In the genomic region with DNA sequence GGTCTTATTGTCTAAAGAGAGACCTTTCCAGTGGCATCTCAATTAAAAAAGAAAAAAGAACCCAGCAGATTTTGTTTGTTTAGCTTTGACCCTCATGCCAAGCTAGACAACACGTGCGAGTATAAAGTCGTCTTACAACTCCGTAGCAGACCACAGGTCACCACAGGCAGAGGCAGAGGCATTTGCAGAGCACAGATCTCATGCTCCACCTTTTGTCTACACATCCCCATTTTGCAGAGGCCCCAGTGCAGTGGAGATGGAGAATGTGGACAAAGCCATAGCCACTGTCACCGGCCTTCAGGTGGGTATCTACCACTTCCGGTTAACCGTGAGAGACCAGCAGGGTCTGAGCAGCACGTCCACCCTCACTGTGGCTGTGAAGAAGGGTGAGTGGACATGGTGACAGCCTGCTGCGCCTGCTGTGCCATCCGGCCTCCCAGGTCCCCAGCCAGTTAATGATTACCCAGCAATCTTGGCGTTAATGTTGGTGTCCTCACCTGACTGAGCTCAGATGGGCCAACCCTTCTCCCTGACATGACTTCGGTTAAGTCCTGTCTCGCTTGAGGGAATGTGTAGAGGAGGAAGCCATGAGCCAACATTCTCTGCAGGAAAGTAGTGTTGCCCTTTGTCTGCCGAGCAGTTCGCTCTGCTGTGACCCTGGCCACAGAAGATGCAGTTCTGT, we compare ENCODE assay signal across 21 mouse cellular contexts. TPM values are rescaled to one million over a fixed set of nuclear protein-coding genes. Genes with fewer than 3 reads are reported as not detected.
A peak's percentile ranks its signal among the peaks of the same experiment; 100 is the strongest.
DNase-seq lines count a peak whose midpoint lies in the region; ATAC-seq and TF ChIP-seq lines count a peak whose summit lies in the region.
"Had no signal": no experiment of that assay in that cellular context is flagged by ENCODE, and none has a peak within 500 bp of the region (broad histone marks: within the 10 kb centered on the region; RNA-seq: fewer than 3 reads in every experiment).

No protein-coding gene starts in this region.

- whole genome bisulfite sequencing in liver, adult 2 months, result 30% methylated on average over 15 of the region's 15 CpGs
- WGBS in liver, embryonic 11.5 days, result 80% methylated on average over 15 of the region's 15 CpGs
- 65% methylated on average over 15 of the region's 15 CpGs for WGBS in intestine, embryonic 16.5 days
- WGBS in kidney, embryonic 16.5 days, result 61% methylated on average over 15 of the region's 15 CpGs
- WGBS in liver, embryonic 14.5 days (ENCODE audit: insufficient replicate concordance), result 62% methylated on average over 15 of the region's 15 CpGs
- 87% methylated on average over 15 of the region's 15 CpGs for WGBS in midbrain, embryonic 15.5 days

- H3K27me3 ChIP-seq in liver, adult 2 months (ENCODE audit: control insufficient read depth, insufficient read depth, low read length), result no peaks in the 10 kb centered on the region
- H3K27me3 ChIP-seq in liver, embryonic 11.5 days (replicated peaks; ENCODE audit: control insufficient read depth, insufficient read depth, low read length), result no peaks in the 10 kb centered on the region
- no peaks in the 10 kb centered on the region for H3K27me3 ChIP-seq in intestine, embryonic 16.5 days (replicated peaks; ENCODE audit: control insufficient read depth, insufficient read depth, low read length)
- no peaks in the 10 kb centered on the region for H3K27me3 ChIP-seq in kidney, embryonic 16.5 days (ENCODE audit: insufficient read depth, low read length)
- H3K27me3 ChIP-seq in liver, embryonic 14.5 days (ENCODE audit: control insufficient read depth, insufficient read depth, low read length), result no peaks in the 10 kb centered on the region
- H3K27me3 ChIP-seq in midbrain, embryonic 15.5 days (replicated peaks), result no peaks in the 10 kb centered on the region
- H3K27me3 ChIP-seq: heart, embryonic 12.5 days; lung, embryonic 15.5 days; stomach, embryonic 15.5 days had no signal

- 0 out of 2 replicates have a peak, but pooled peaks have one; percentile 26 for TF ChIP-seq POLR2A in liver, adult 2 months (IDR thresholded peaks at IDR 0.05; ENCODE audit: extremely low read depth, insufficient read depth, low read length)

- H3K36me3 ChIP-seq in liver, adult 2 months (ENCODE audit: control insufficient read depth, insufficient read depth, low read length), result no peaks in the 10 kb centered on the region
- H3K36me3 ChIP-seq in liver, embryonic 11.5 days (ENCODE audit: control insufficient read depth, insufficient read depth, low read length), result no peaks in the 10 kb centered on the region
- no peaks in the 10 kb centered on the region for H3K36me3 ChIP-seq in intestine, embryonic 16.5 days (ENCODE audit: control insufficient read depth, insufficient read depth, low read length)
- no peaks in the 10 kb centered on the region for H3K36me3 ChIP-seq in kidney, embryonic 16.5 days (ENCODE audit: insufficient read depth, low read length)
- no peaks in the 10 kb centered on the region for H3K36me3 ChIP-seq in liver, embryonic 14.5 days (replicated peaks; ENCODE audit: control insufficient read depth, insufficient read depth, low read depth)
- peaks cover 4% of the 10 kb centered on the region; the same call in 1 of the 2 replicates for H3K36me3 ChIP-seq in midbrain, embryonic 15.5 days (replicated peaks)
- H3K36me3 ChIP-seq: heart, embryonic 12.5 days; hindbrain, embryonic 10.5 days; limb, embryonic 10.5 days; lung, embryonic 15.5 days; stomach, embryonic 15.5 days had no signal

- peak overlapping the region; percentile 87 for H3K27ac ChIP-seq in liver, adult 2 months (replicated peaks; ENCODE audit: insufficient read depth, low read depth, low read length)
- no peak overlapping the region for H3K27ac ChIP-seq in liver, embryonic 11.5 days (ENCODE audit: low read depth, low read length)
- H3K27ac ChIP-seq in intestine, embryonic 16.5 days (ENCODE audit: low read length), result peak overlapping the region; percentile 91
- H3K27ac ChIP-seq in kidney, embryonic 16.5 days (ENCODE audit: low read length), result peak overlapping the region; percentile 82
- H3K27ac ChIP-seq in liver, embryonic 14.5 days, result no peak overlapping the region
- no peak overlapping the region for H3K27ac ChIP-seq in midbrain, embryonic 15.5 days
- H3K27ac ChIP-seq: hindbrain, embryonic 10.5 days; limb, embryonic 10.5 days; lung, embryonic 15.5 days; stomach, embryonic 15.5 days had no signal

- H3K4me3 ChIP-seq in liver, adult 2 months (ENCODE audit: insufficient read depth, low read depth, low read length), result no peak overlapping the region
- H3K4me3 ChIP-seq in liver, embryonic 11.5 days (ENCODE audit: low read depth, low read length), result no peak overlapping the region
- H3K4me3 ChIP-seq in intestine, embryonic 16.5 days (ENCODE audit: low read length), result no peak overlapping the region
- H3K4me3 ChIP-seq in kidney, embryonic 16.5 days (ENCODE audit: low read length), result no peak overlapping the region
- H3K4me3 ChIP-seq in liver, embryonic 14.5 days (ENCODE audit: insufficient read depth in 1 of 2, low read depth in 2 of 2, low read length in 2 of 2), result no peak overlapping the region
- H3K4me3 ChIP-seq in midbrain, embryonic 15.5 days, result no peak overlapping the region
- H3K4me3 ChIP-seq: erythroblast, embryonic 14.5 days; heart, embryonic 12.5 days; hindbrain, embryonic 10.5 days; limb, embryonic 10.5 days; lung, embryonic 15.5 days; stomach, embryonic 15.5 days had no signal

- peaks cover 11% of the 10 kb centered on the region for H3K4me1 ChIP-seq in liver, adult 2 months (ENCODE audit: control insufficient read depth, insufficient read depth, low read length)
- no peaks in the 10 kb centered on the region; the same call in 1 of the 2 replicates for H3K4me1 ChIP-seq in liver, embryonic 11.5 days (replicated peaks; ENCODE audit: control insufficient read depth, insufficient read depth, low read length)
- H3K4me1 ChIP-seq in intestine, embryonic 16.5 days (ENCODE audit: control insufficient read depth, insufficient read depth, low read length), result 0 out of 2 replicates have a peak, but pooled peaks cover 4% of the 10 kb centered on the region
- H3K4me1 ChIP-seq in kidney, embryonic 16.5 days (ENCODE audit: insufficient read depth, low read length), result 0 out of 2 replicates have a peak, but pooled peaks cover 3% of the 10 kb centered on the region
- 0 out of 4 replicates have a peak, but pooled peaks cover 0 to 4% of the 10 kb centered on the region in 2 experiments for H3K4me1 ChIP-seq in liver, embryonic 14.5 days (replicated peaks; ENCODE audit: control insufficient read depth in 2 of 2, insufficient read depth in 2 of 2, low read length in 1 of 2)
- H3K4me1 ChIP-seq in midbrain, embryonic 15.5 days, result no peaks in the 10 kb centered on the region
- H3K4me1 ChIP-seq: heart, embryonic 12.5 days; hindbrain, embryonic 10.5 days; limb, embryonic 10.5 days; lung, embryonic 15.5 days; stomach, embryonic 15.5 days had no signal

- no peaks in the 10 kb centered on the region for H3K9me3 ChIP-seq in liver, embryonic 11.5 days (ENCODE audit: control insufficient read depth, low read length)
- H3K9me3 ChIP-seq in intestine, embryonic 16.5 days (ENCODE audit: control insufficient read depth, low read length), result no peaks in the 10 kb centered on the region
- no peaks in the 10 kb centered on the region for H3K9me3 ChIP-seq in kidney, embryonic 16.5 days (ENCODE audit: low read length)
- H3K9me3 ChIP-seq in liver, embryonic 14.5 days (ENCODE audit: control insufficient read depth, low read length), result no peaks in the 10 kb centered on the region
- no peaks in the 10 kb centered on the region for H3K9me3 ChIP-seq in midbrain, embryonic 15.5 days
- H3K9me3 ChIP-seq: limb, embryonic 10.5 days; lung, embryonic 15.5 days; stomach, embryonic 15.5 days had no signal

- peak; percentile 98 for DNase-seq in liver, adult 2 months (ENCODE audit: extremely low read depth, low read depth, low spot score)
- DNase-seq in liver, embryonic 11.5 days (ENCODE audit: low spot score), result no peak
- DNase-seq in liver, embryonic 14.5 days (ENCODE audit: low read depth in 3 of 3, low spot score in 3 of 3), result peak in 2 of 3 experiments; percentile 9 to 12
- DNase-seq in lung, postnatal 25 days (ENCODE audit: low spot score), result no peak
- no peak for DNase-seq in right cerebral cortex, postnatal 4 days
- DNase-seq: cerebellum, postnatal 14 days; forebrain, postnatal 0 days; gastrocnemius, postnatal 36 days; retina, postnatal 1 day; thymus, postnatal 25 days had no signal

- no peak for TF ChIP-seq CTCF in liver, adult 2 months (IDR thresholded peaks at IDR 0.05; ENCODE audit: low read depth, low read length)
- TF ChIP-seq CTCF in liver, embryonic 14.5 days (IDR thresholded peaks at IDR 0.05; ENCODE audit: low read depth), result no peak

- no peak overlapping the region for H3K4me2 ChIP-seq in liver, embryonic 11.5 days
- H3K4me2 ChIP-seq in intestine, embryonic 16.5 days (ENCODE audit: low read depth, low read length), result peak overlapping the region; percentile 21; the same call in 1 of the 2 replicates
- no peak overlapping the region for H3K4me2 ChIP-seq in kidney, embryonic 16.5 days (replicated peaks; ENCODE audit: low read depth, low read length)
- no peak overlapping the region for H3K4me2 ChIP-seq in liver, embryonic 14.5 days (ENCODE audit: low read depth)
- no peak overlapping the region for H3K4me2 ChIP-seq in midbrain, embryonic 15.5 days
- H3K4me2 ChIP-seq: heart, embryonic 12.5 days; lung, embryonic 15.5 days; stomach, embryonic 15.5 days had no signal

- ATAC-seq in liver, embryonic 11.5 days (replicated peaks; ENCODE audit: low FRiP score), result no peak; the same call in 1 of the 2 replicates
- ATAC-seq in intestine, embryonic 16.5 days, result peak; percentile 88
- peak; percentile 96 for ATAC-seq in kidney, embryonic 16.5 days (ENCODE audit: low FRiP score, low TSS enrichment)
- peak; percentile 48; the same call in 1 of the 2 replicates for ATAC-seq in liver, embryonic 14.5 days (ENCODE audit: insufficient read depth)
- ATAC-seq in midbrain, embryonic 15.5 days (replicated peaks), result no peak
- ATAC-seq: forebrain, postnatal 0 days; inflammation-experienced regulatory T-cells, adult 6 months had no signal

- no peaks in the 10 kb centered on the region for H3K79me2 ChIP-seq in liver, adult 2 months (ENCODE audit: control insufficient read depth, insufficient read depth, low read length)

- no peak for TF ChIP-seq EP300 in liver, embryonic 14.5 days (IDR thresholded peaks at IDR 0.05; ENCODE audit: low read depth)

- H3K9ac ChIP-seq in liver, adult 2 months (ENCODE audit: low read depth, low read length), result peak overlapping the region; percentile 62
- H3K9ac ChIP-seq in liver, embryonic 11.5 days (ENCODE audit: low read depth, low read length), result no peak overlapping the region
- H3K9ac ChIP-seq in intestine, embryonic 16.5 days (ENCODE audit: low read depth, low read length), result no peak overlapping the region
- no peak overlapping the region for H3K9ac ChIP-seq in kidney, embryonic 16.5 days (replicated peaks; ENCODE audit: low read length)
- H3K9ac ChIP-seq in liver, embryonic 14.5 days (replicated peaks), result no peak overlapping the region
- H3K9ac ChIP-seq in midbrain, embryonic 15.5 days, result no peak overlapping the region
- H3K9ac ChIP-seq: forebrain, postnatal 0 days; heart, embryonic 12.5 days; lung, embryonic 15.5 days; stomach, embryonic 15.5 days had no signal

RNA-seq across cellular contexts. Expression of gene D130043K22Rik, which starts 34.6 kb away (rescaled TPM):
- 12.2 and 15.9 TPM in 2 replicates for total RNA-seq in liver, adult 2 months (2014; rRNA removed)
- polyA plus RNA-seq in liver, adult 2 months (2012; rRNA removed), result 3.8 and 8.1 TPM in 2 replicates
- 0.40 TPM in 1 of 2 replicates, not detected in the other for polyA plus RNA-seq in liver, embryonic 11.5 days (2014; fragmentation: Nextera tagmentation; extraction: Ambion mirVana)
- 2.1 and 2.7 TPM in 2 replicates for polyA plus RNA-seq in intestine, embryonic 16.5 days (2015; fragmentation: Nextera tagmentation; extraction: Ambion mirVana)
- 0.76 and 1.4 TPM in 2 replicates for polyA plus RNA-seq in kidney, embryonic 16.5 days (2015; fragmentation: Nextera tagmentation; extraction: Ambion mirVana)
- polyA plus RNA-seq in liver, embryonic 14.5 days (2012; rRNA removed), result 0.04 and 0.11 TPM in 2 replicates
- polyA plus RNA-seq in liver, embryonic 14.5 days (2014; fragmentation: Nextera tagmentation; extraction: Ambion mirVana), result 0.06 and 0.15 TPM in 2 replicates
- polyA plus RNA-seq in midbrain, embryonic 15.5 days (2015; fragmentation: Nextera tagmentation; extraction: Ambion mirVana), result 5.9 and 7.8 TPM in 2 replicates
- total RNA-seq: gastrocnemius, postnatal 36 days; megakaryocyte progenitor cell, adult 5-6 weeks had no signal
- polyA plus RNA-seq: erythroblast, embryonic 14.5 days had no signal

RNA-seq across cellular contexts. Expression of gene Tdp2, which starts 48.0 kb away (rescaled TPM):
- 28.9 and 29.4 TPM in 2 replicates for total RNA-seq in liver, adult 2 months (2014; rRNA removed)
- 18.5 and 18.6 TPM in 2 replicates for polyA plus RNA-seq in liver, adult 2 months (2012; rRNA removed)
- 55.4 and 59.6 TPM in 2 replicates for polyA plus RNA-seq in liver, embryonic 11.5 days (2014; fragmentation: Nextera tagmentation; extraction: Ambion mirVana)
- polyA plus RNA-seq in intestine, embryonic 16.5 days (2015; fragmentation: Nextera tagmentation; extraction: Ambion mirVana), result 52.8 TPM in 2 replicates
- 62.1 and 62.5 TPM in 2 replicates for polyA plus RNA-seq in kidney, embryonic 16.5 days (2015; fragmentation: Nextera tagmentation; extraction: Ambion mirVana)
- 17.0 and 21.8 TPM in 2 replicates for polyA plus RNA-seq in liver, embryonic 14.5 days (2012; rRNA removed)
- polyA plus RNA-seq in liver, embryonic 14.5 days (2014; fragmentation: Nextera tagmentation; extraction: Ambion mirVana), result 25.0 and 26.4 TPM in 2 replicates
- 28.7 and 33.2 TPM in 2 replicates for polyA plus RNA-seq in midbrain, embryonic 15.5 days (2015; fragmentation: Nextera tagmentation; extraction: Ambion mirVana)

RNA-seq across cellular contexts. Expression of gene Acot13, which starts 48.2 kb away (rescaled TPM):
- 95.8 and 97.7 TPM in 2 replicates for total RNA-seq in liver, adult 2 months (2014; rRNA removed)
- 96.4 and 108 TPM in 2 replicates for polyA plus RNA-seq in liver, adult 2 months (2012; rRNA removed)
- polyA plus RNA-seq in liver, embryonic 11.5 days (2014; fragmentation: Nextera tagmentation; extraction: Ambion mirVana), result 88.1 and 95.1 TPM in 2 replicates
- 201 and 219 TPM in 2 replicates for polyA plus RNA-seq in intestine, embryonic 16.5 days (2015; fragmentation: Nextera tagmentation; extraction: Ambion mirVana)
- 112 and 121 TPM in 2 replicates for polyA plus RNA-seq in kidney, embryonic 16.5 days (2015; fragmentation: Nextera tagmentation; extraction: Ambion mirVana)
- polyA plus RNA-seq in liver, embryonic 14.5 days (2012; rRNA removed), result 26.2 and 38.2 TPM in 2 replicates
- 61.9 and 67.0 TPM in 2 replicates for polyA plus RNA-seq in liver, embryonic 14.5 days (2014; fragmentation: Nextera tagmentation; extraction: Ambion mirVana)
- polyA plus RNA-seq in midbrain, embryonic 15.5 days (2015; fragmentation: Nextera tagmentation; extraction: Ambion mirVana), result 43.5 and 49.2 TPM in 2 replicates

RNA-seq across cellular contexts. Expression of gene Aldh5a1, which starts 58.0 kb away (rescaled TPM):
- total RNA-seq in liver, adult 2 months (2014; rRNA removed), result 15.0 and 18.9 TPM in 2 replicates
- polyA plus RNA-seq in liver, adult 2 months (2012; rRNA removed), result 15.2 and 19.8 TPM in 2 replicates
- polyA plus RNA-seq in liver, embryonic 11.5 days (2014; fragmentation: Nextera tagmentation; extraction: Ambion mirVana), result 4.0 and 4.3 TPM in 2 replicates
- polyA plus RNA-seq in intestine, embryonic 16.5 days (2015; fragmentation: Nextera tagmentation; extraction: Ambion mirVana), result 8.1 TPM in 2 replicates
- polyA plus RNA-seq in kidney, embryonic 16.5 days (2015; fragmentation: Nextera tagmentation; extraction: Ambion mirVana), result 8.0 and 8.3 TPM in 2 replicates
- polyA plus RNA-seq in liver, embryonic 14.5 days (2012; rRNA removed), result 2.2 and 3.1 TPM in 2 replicates
- 2.1 and 2.7 TPM in 2 replicates for polyA plus RNA-seq in liver, embryonic 14.5 days (2014; fragmentation: Nextera tagmentation; extraction: Ambion mirVana)
- 12.5 and 12.6 TPM in 2 replicates for polyA plus RNA-seq in midbrain, embryonic 15.5 days (2015; fragmentation: Nextera tagmentation; extraction: Ambion mirVana)
- polyA plus RNA-seq: erythroblast, embryonic 14.5 days had no signal

Comparison
In these comparisons a context has a peak if more than half of its experiments do, and no peak if none do; other contexts are left out.
1. DNase-seq: peak in liver, adult 2 months (single experiment) and liver, embryonic 14.5 days (2 of 3); none in liver, embryonic 11.5 days (single experiment), lung, postnatal 25 days (single experiment) and right cerebral cortex, postnatal 4 days (single experiment).
2. H3K27ac ChIP-seq: peak in liver, adult 2 months (single experiment), intestine, embryonic 16.5 days (single experiment) and kidney, embryonic 16.5 days (single experiment); none in liver, embryonic 11.5 days (single experiment), liver, embryonic 14.5 days (single experiment) and midbrain, embryonic 15.5 days (single experiment).
3. ATAC-seq: peak in intestine, embryonic 16.5 days (single experiment), kidney, embryonic 16.5 days (single experiment) and liver, embryonic 14.5 days (single experiment); none in liver, embryonic 11.5 days (single experiment) and midbrain, embryonic 15.5 days (single experiment).